Mouse (Mus musculus) MEL (cell line): ENCODE results near the gene Lgr6. TPM values are rescaled to one million over a fixed set of nuclear protein-coding genes. Genes with fewer than 3 reads are reported as not detected.
A peak's percentile ranks its signal among the peaks of the same experiment; 100 is the strongest.

ENCODE experiments used
- DNase-seq: peaks from one replicate; pipeline ENCODE4 v3.0.0; 2011; ENCODE audit warnings: low read depth, low spot score
- H3K27ac ChIP-seq: 2 replicates; pipeline ENCODE4 v1.5.1; 2012; ENCODE audit warnings: low read depth, mild to moderate bottlenecking, control low read depth, low read length, moderate library complexity; ENCODE audit not compliant: control insufficient read depth
- H3K27me3 ChIP-seq, 2 experiments: fragments of 150-350 bp in 1 of 2; sonication (generic) in 1 of 2; 2 replicates each; pipeline ENCODE4 v1.6.1; 2012; ENCODE audit warnings: low read length in 2 of 2, mild to moderate bottlenecking in 2 of 2, improper control_type of control experiment in 1 of 2, moderate library complexity in 1 of 2; ENCODE audit not compliant: insufficient read depth in 2 of 2, control insufficient read depth in 1 of 2
- H3K36me3 ChIP-seq, 2 experiments: 2 replicates each; pipeline ENCODE4 v1.6.1; 2012 to 2014; ENCODE audit warnings: low read length in 2 of 2, improper control_type of control experiment in 1 of 2, inconsistent platforms in 1 of 2, mild to moderate bottlenecking in 1 of 2; ENCODE audit not compliant: insufficient read depth in 2 of 2, control insufficient read depth in 1 of 2
- H3K4me1 ChIP-seq, 2 experiments: fragments of 150-350 bp in 1 of 2; sonication (generic) in 1 of 2; 2 replicates each; pipeline ENCODE4 v1.6.1; 2012; ENCODE audit warnings: low read length in 2 of 2, improper control_type of control experiment in 1 of 2, mild to moderate bottlenecking in 1 of 2; ENCODE audit not compliant: insufficient read depth in 2 of 2, control insufficient read depth in 1 of 2
- H3K4me3 ChIP-seq, 2 experiments: fragments of 150-350 bp in 1 of 2; sonication (generic) in 1 of 2; 2 replicates each; pipeline ENCODE4 v1.5.1; 2012; ENCODE audit warnings: low read depth in 2 of 2, low read length in 2 of 2, mild to moderate bottlenecking in 2 of 2, moderate library complexity in 2 of 2, control low read depth in 1 of 2, improper control_type of control experiment in 1 of 2; ENCODE audit not compliant: control insufficient read depth in 1 of 2, insufficient read depth in 1 of 2
- H3K79me2 ChIP-seq: 2 replicates; pipeline ENCODE4 v1.6.1; 2012; ENCODE audit warnings: mild to moderate bottlenecking, low read length, moderate library complexity; ENCODE audit not compliant: control insufficient read depth, poor library complexity, insufficient read depth
- H3K9ac ChIP-seq: 2 replicates; pipeline ENCODE4 v1.6.1; 2012; ENCODE audit warnings: low read depth, mild to moderate bottlenecking, control low read depth, low read length, moderate library complexity; ENCODE audit not compliant: control insufficient read depth, poor library complexity, severe bottlenecking
- H3K9me3 ChIP-seq: fragments of 150-350 bp; sonication (generic); replicated peaks from 2 replicates; pipeline ENCODE4 v1.6.1; 2012; ENCODE audit warnings: mild to moderate bottlenecking, low read length, improper control_type of control experiment, moderate library complexity; ENCODE audit not compliant: insufficient read depth
- BHLHE40 ChIP-seq: IDR thresholded peaks from 2 replicates; pipeline ENCODE4 v1.6.1; 2012; ENCODE audit warnings: low read depth, mild to moderate bottlenecking, inconsistent platforms, low read length, improper control_type of control experiment, borderline replicate concordance
- E2F4 ChIP-seq: IDR thresholded peaks from 2 replicates; pipeline ENCODE4 v1.6.1; 2011; ENCODE audit warnings: low read depth, low read length, improper control_type of control experiment, borderline replicate concordance
- EP300 ChIP-seq, 2 experiments: IDR thresholded peaks; 2 replicates each; pipeline ENCODE4 v1.6.1; 2011; ENCODE audit warnings: improper control_type of control experiment in 2 of 2, low read length in 2 of 2, low read depth in 1 of 2, mild to moderate bottlenecking in 1 of 2
- ETS1 ChIP-seq: IDR thresholded peaks from 2 replicates; pipeline ENCODE4 v1.6.1; 2012; ENCODE audit warnings: low read depth, mild to moderate bottlenecking, inconsistent platforms, low read length, improper control_type of control experiment, moderate library complexity
- HCFC1 ChIP-seq: IDR thresholded peaks from 2 replicates; pipeline ENCODE4 v1.6.1; 2012; ENCODE audit warnings: low read depth, mild to moderate bottlenecking, inconsistent platforms, low read length, improper control_type of control experiment, moderate library complexity
- JUND ChIP-seq: IDR thresholded peaks from 2 replicates; pipeline ENCODE4 v1.6.1; 2011; ENCODE audit warnings: low read depth, mild to moderate bottlenecking, improper control_type of control experiment, low read length
- MAX ChIP-seq: IDR thresholded peaks from 2 replicates; pipeline ENCODE4 v1.6.1; 2011; ENCODE audit warnings: low read length, improper control_type of control experiment
- MAZ ChIP-seq: IDR thresholded peaks from 2 replicates; pipeline ENCODE4 v1.6.1; 2012; ENCODE audit warnings: low read depth, mild to moderate bottlenecking, inconsistent platforms, low read length, improper control_type of control experiment
- MXI1 ChIP-seq: IDR thresholded peaks from 2 replicates; pipeline ENCODE4 v1.6.1; 2011; ENCODE audit warnings: mild to moderate bottlenecking, low read depth, low read length, improper control_type of control experiment
- MYB ChIP-seq: IDR thresholded peaks from 2 replicates; pipeline ENCODE4 v1.6.1; 2011; ENCODE audit warnings: mild to moderate bottlenecking, low read depth, low read length, improper control_type of control experiment
- MYC ChIP-seq: IDR thresholded peaks from 2 replicates; pipeline ENCODE4 v1.6.1; 2011; ENCODE audit warnings: low read depth, mild to moderate bottlenecking, low read length, improper control_type of control experiment, moderate library complexity
- NRF1 ChIP-seq: IDR thresholded peaks from 2 replicates; pipeline ENCODE4 v1.6.1; 2014; ENCODE audit warnings: low read depth, mild to moderate bottlenecking, inconsistent platforms, low read length, improper control_type of control experiment, moderate library complexity; ENCODE audit not compliant: poor library complexity, insufficient read depth, severe bottlenecking
- POLR2A ChIP-seq, 2 experiments: IDR thresholded peaks; 2 replicates each; pipeline ENCODE4 v1.6.1; 2011 to 2012; ENCODE audit warnings: low read length in 2 of 2, mild to moderate bottlenecking in 2 of 2, control low read depth in 1 of 2, improper control_type of control experiment in 1 of 2, low read depth in 1 of 2, moderate library complexity in 1 of 2; ENCODE audit not compliant: control insufficient read depth in 1 of 2, insufficient read depth in 1 of 2, poor library complexity in 1 of 2
- POLR2AphosphoS5 ChIP-seq: IDR thresholded peaks from 2 replicates; pipeline ENCODE4 v1.6.1; 2012; ENCODE audit warnings: low read depth, borderline replicate concordance, mild to moderate bottlenecking, inconsistent platforms, low read length, moderate library complexity, mixed read lengths
- RAD21 ChIP-seq: IDR thresholded peaks from 2 replicates; pipeline ENCODE4 v1.6.1; 2011; ENCODE audit warnings: mild to moderate bottlenecking, low read depth, low read length, improper control_type of control experiment
- SIN3A ChIP-seq: IDR thresholded peaks from 2 replicates; pipeline ENCODE4 v1.6.1; 2012; ENCODE audit warnings: low read length, improper control_type of control experiment, inconsistent platforms
- SMC3 ChIP-seq: IDR thresholded peaks from 2 replicates; pipeline ENCODE4 v1.6.1; 2011; ENCODE audit warnings: low read depth, low read length, improper control_type of control experiment
- TAL1 ChIP-seq: IDR thresholded peaks from 2 replicates; pipeline ENCODE4 v1.6.1; 2012; ENCODE audit warnings: mild to moderate bottlenecking, inconsistent platforms, low read length, moderate library complexity, mixed read lengths
- TBP ChIP-seq: IDR thresholded peaks from 2 replicates; pipeline ENCODE4 v1.8.0; 2011; ENCODE audit warnings: low read depth, low read length, improper control_type of control experiment
- TCF12 ChIP-seq: IDR thresholded peaks from 2 replicates; pipeline ENCODE4 v1.6.1; 2014; ENCODE audit warnings: low read depth, mild to moderate bottlenecking, inconsistent platforms, low read length, improper control_type of control experiment, moderate library complexity
- ZC3H11A ChIP-seq: IDR thresholded peaks from 2 replicates; pipeline ENCODE4 v1.6.1; 2012; ENCODE audit warnings: low read depth, mild to moderate bottlenecking, inconsistent platforms, low read length, improper control_type of control experiment
- ZMIZ1 ChIP-seq: IDR thresholded peaks from 2 replicates; pipeline ENCODE4 v1.6.1; 2012; ENCODE audit warnings: low read depth, mild to moderate bottlenecking, inconsistent platforms, low read length, improper control_type of control experiment, moderate library complexity
- polyA plus RNA-seq, 2 experiments: library from polyadenylated mRNA; stranded (reverse) in 1 of 2; unstranded in 1 of 2; fragments of >175 nt in 1 of 2; fragments of >200 nt in 1 of 2; gene quantifications; 2 replicates each; pipeline versions ENCODE4 v1.2.1 to v1.2.4; 2012; ENCODE audit warnings: low replicate concordance in 2 of 2, low read depth in 1 of 2; ENCODE audit not compliant: insufficient read length in 2 of 2, insufficient read depth in 1 of 2, missing spikeins in 1 of 2
- total RNA-seq: library from RNA; depleted of rRNA; stranded (reverse); fragments of 300-350 nt; gene quantifications from 2 replicates; pipeline ENCODE4 v1.2.3, GENCODE M21; 2012

The Lgr6 gene
- total and polyA plus RNA-seq, 3 experiments: 0.04 to 0.10 TPM; not detected in 1

- Histone ChIP-seq H3K4me1 (peaks cover 0 to 9% of the 10 kb centered on the region in 2 experiments; a peak in 2 of 4 replicates), H3K36me3 (peaks cover under 1 to 9% of the 10 kb centered on the region in 2 experiments), H3K4me3 (no peak overlapping the region)
These were observed 43.9 kb upstream of the Lgr6 start for GRCm38 (mm10) chr1:135148996-135149395.

GRCm38 (mm10) chr1:135148476-135148875, 43.4 kb upstream of the Lgr6 start:
- peaks cover 0 to 9% of the 10 kb centered on the region in 2 experiments; a peak in 2 of 4 replicates for H3K4me1 ChIP-seq
- H3K27ac ChIP-seq: peak overlapping the region; percentile 53; the same call in 1 of the 2 replicates
- H3K36me3 ChIP-seq: peaks cover 6 to 13% of the 10 kb centered on the region in 2 experiments

More at GRCm38 (mm10) chr1:135148996-135149395, 43.9 kb upstream of the Lgr6 start:
- H3K9ac ChIP-seq: no peak overlapping the region
- TF ChIP-seq MYB: no peak
- TF ChIP-seq ZMIZ1: no peak
- TF ChIP-seq TAL1: no peak
- no peak for TF ChIP-seq JUND
- TF ChIP-seq ZC3H11A: no peak
- no peak for TF ChIP-seq POLR2A (IDR thresholded peaks at IDR 0.05; ENCODE audit: control insufficient read depth in 1 of 2, insufficient read depth in 1 of 2, low read depth in 1 of 2, low read length in 2 of 2, poor library complexity in 1 of 2)
- H3K9me3 ChIP-seq: no peaks in the 10 kb centered on the region
- H3K27ac ChIP-seq: no peak overlapping the region
- H3K79me2 ChIP-seq: peaks cover 22% of the 10 kb centered on the region
- H3K27me3 ChIP-seq: no peaks in the 10 kb centered on the region
- DNase-seq: no peak

GRCm38 (mm10) chr1:135147702-135148058, 42.6 kb upstream of the Lgr6 start:
- peak; percentile 90 for DNase-seq
- no peak for TF ChIP-seq JUND
- 0 out of 2 replicates have a peak, but pooled peaks have one; percentile 5 for TF ChIP-seq MAZ
- peak; percentile 90 for TF ChIP-seq SIN3A
- no peak; a peak in 1 of 4 replicates for TF ChIP-seq EP300 (IDR thresholded peaks at IDR 0.05; ENCODE audit: low read depth in 1 of 2, low read length in 2 of 2)
- TF ChIP-seq E2F4: no peak
- TF ChIP-seq TCF12: no peak
- TF ChIP-seq MYB: no peak
- TF ChIP-seq POLR2AphosphoS5: no peak
- TF ChIP-seq MXI1: peak; percentile 48; the same call in 1 of the 2 replicates
- TF ChIP-seq POLR2A (IDR thresholded peaks at IDR 0.05; ENCODE audit: control insufficient read depth in 1 of 2, insufficient read depth in 1 of 2, low read depth in 1 of 2, low read length in 2 of 2, poor library complexity in 1 of 2): 0 out of 4 replicates have a peak, but pooled peaks of 1 of the 2 experiments have one; percentile 46
- TF ChIP-seq BHLHE40: no peak
- peak; percentile 26; the same call in 1 of the 2 replicates for TF ChIP-seq ETS1
- TF ChIP-seq HCFC1: peak; percentile 39; the same call in 1 of the 2 replicates
- no peak for TF ChIP-seq SMC3
- TF ChIP-seq MYC: peak; percentile 39
- TF ChIP-seq TBP: no peak
- TF ChIP-seq NRF1: no peak
- Histone ChIP-seq H3K27ac (peak overlapping the region; percentile 73), H3K4me1 (peaks cover 0 to 9% of the 10 kb centered on the region in 2 experiments; a peak in 2 of 4 replicates), H3K27me3 (no peaks in the 10 kb centered on the region), H3K9ac (peak overlapping the region; percentile 98), H3K79me2 (peaks cover 22% of the 10 kb centered on the region), H3K4me3 (peak overlapping the region; percentile 73 to 97), H3K9me3 (no peaks in the 10 kb centered on the region), H3K36me3 (peaks cover 6 to 13% of the 10 kb centered on the region in 2 experiments)

More at GRCm38 (mm10) chr1:135148476-135148875, 43.4 kb upstream of the Lgr6 start:
- Histone ChIP-seq H3K27me3 (no peaks in the 10 kb centered on the region), H3K4me3 (peak overlapping the region; percentile 73 to 97), H3K9me3 (no peaks in the 10 kb centered on the region), H3K9ac (peak overlapping the region; percentile 98), H3K79me2 (peaks cover 22% of the 10 kb centered on the region)
- TF ChIP-seq EP300 (IDR thresholded peaks at IDR 0.05; ENCODE audit: low read depth in 1 of 2, low read length in 2 of 2) (no peak), ZC3H11A (no peak), MYB (no peak), POLR2AphosphoS5 (no peak), MAZ (no peak), MAX (no peak), TCF12 (no peak), RAD21 (no peak)
- no peak for DNase-seq
